Mouse (Mus musculus) liver, postnatal 0 days (tissue): ENCODE measurements at regions not wholly inside any gene's neighbourhood (a gene's known extent, or its start where the extent isn't known, plus 50 kb on each side); places are given as distances from the start of the nearest gene placed in this dataset.

Source experiments
- ATAC-seq: fragments of 200-750 bp; cut with Nextera tagmentation; 2 replicates; pipeline ENCODE4 v1.8.0; 2017; ENCODE audit warnings: mild to moderate bottlenecking, moderate library complexity
- DNase-seq: peaks from one replicate; pipeline ENCODE4 v3.0.0-alpha.2; 2016
- H3K27ac ChIP-seq: fragments of 300-500 bp; sonication (generic); 2 replicates; pipeline ENCODE4 v1.5.1; 2014; ENCODE audit warnings: antibody characterized with exemption, moderate library complexity, mild to moderate bottlenecking, low read depth
- H3K27me3 ChIP-seq: fragments of 300-500 bp; sonication (generic); 2 replicates; pipeline ENCODE4 v1.6.1; 2014; ENCODE audit warnings: low read length, control low read depth, mixed read lengths; ENCODE audit not compliant: insufficient read depth
- H3K36me3 ChIP-seq: fragments of 300-500 bp; sonication (generic); replicated peaks from 2 replicates; pipeline ENCODE4 v1.6.1; 2014; ENCODE audit warnings: mild to moderate bottlenecking, control low read depth, low read length, moderate library complexity, mixed read lengths; ENCODE audit not compliant: insufficient read depth
- H3K4me1 ChIP-seq: fragments of 300-500 bp; sonication (generic); 2 replicates; pipeline ENCODE4 v1.6.1; 2014; ENCODE audit warnings: antibody characterized with exemption, mild to moderate bottlenecking, control low read depth; ENCODE audit not compliant: insufficient read depth
- H3K4me2 ChIP-seq: fragments of 300-500 bp; sonication (generic); 2 replicates; pipeline ENCODE4 v1.6.1; 2014; ENCODE audit warnings: low read depth, mild to moderate bottlenecking, low read length, moderate library complexity, mixed read lengths
- H3K4me3 ChIP-seq: fragments of 300-500 bp; sonication (generic); 2 replicates; pipeline ENCODE4 v1.5.1; 2014; ENCODE audit warnings: low read depth, low read length
- H3K9ac ChIP-seq: fragments of 300-500 bp; sonication (generic); replicated peaks from 2 replicates; pipeline ENCODE4 v1.6.1; 2014; ENCODE audit warnings: mild to moderate bottlenecking, moderate library complexity
- H3K9me3 ChIP-seq: fragments of 300-500 bp; sonication (generic); 2 replicates; pipeline ENCODE4 v1.6.1; 2016; ENCODE audit warnings: mild to moderate bottlenecking, control low read depth, low read length, mixed read lengths
- CTCF ChIP-seq: sonication (generic); IDR thresholded peaks from 2 replicates; pipeline ENCODE4 v1.5.1; 2016; ENCODE audit warnings: antibody characterized with exemption, low read depth
- EP300 ChIP-seq: IDR thresholded peaks from 2 replicates; pipeline ENCODE4 v1.6.1; 2016; ENCODE audit warnings: antibody characterized with exemption, low read depth, mild to moderate bottlenecking
- WGBS: fragments of 180-500 bp; shearing (Covaris S2); extraction: QIAGEN DNeasy Blood & Tissue Kit; methylation state at CpG from one replicate; pipeline ENCODE4 v1.1.7; 2014; ENCODE audit not compliant: insufficient replicate concordance; 5-methylcytosine and 5-hydroxymethylcytosine counted together

DNA sequence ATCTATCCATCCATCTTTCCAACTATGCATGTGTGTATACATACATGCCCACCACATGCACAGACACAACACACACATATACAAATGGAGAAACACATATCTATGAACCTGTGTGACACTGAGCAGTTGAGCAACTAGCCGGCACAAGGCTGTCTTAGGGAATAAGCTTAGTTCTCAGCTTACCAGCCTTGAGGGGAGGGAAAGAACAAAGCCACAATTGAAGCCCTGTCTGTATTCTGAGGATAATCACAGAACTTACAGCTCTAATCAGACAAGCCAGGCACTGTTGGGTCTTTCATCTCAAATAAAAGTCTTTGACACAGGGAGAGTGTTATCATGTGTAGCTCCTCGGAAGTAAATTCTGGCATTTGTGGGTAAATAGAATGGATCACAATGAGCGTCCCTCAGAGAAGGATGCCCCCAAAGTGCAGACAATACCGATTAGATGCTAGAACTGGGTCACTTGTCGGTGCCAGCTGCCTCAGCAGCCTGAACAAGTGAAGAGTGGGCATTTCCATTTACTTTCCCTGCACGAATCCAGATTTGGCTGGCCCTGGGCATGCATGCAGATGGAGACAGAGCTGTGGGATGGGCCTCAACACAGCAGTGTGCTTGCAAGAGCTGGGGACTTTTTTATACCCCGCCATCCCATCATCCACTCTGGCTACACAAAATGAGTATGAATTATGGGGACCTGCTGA is 646.0 kb upstream of the Castor2 start:
- DNase-seq = no peak
- no peak overlapping the region for H3K4me3 ChIP-seq
- H3K27me3 ChIP-seq = no peaks in the 10 kb centered on the region
- no peak for ATAC-seq
- no peaks in the 10 kb centered on the region for H3K36me3 ChIP-seq
- H3K27ac ChIP-seq = no peak overlapping the region
- no peak overlapping the region for H3K9ac ChIP-seq
- H3K4me2 ChIP-seq = no peak overlapping the region
- 67% methylated on average over 7 of the region's 7 CpGs for WGBS
- no peaks in the 10 kb centered on the region for H3K4me1 ChIP-seq
- H3K9me3 ChIP-seq = no peaks in the 10 kb centered on the region
- TF ChIP-seq EP300 (no peak), CTCF (no peak)

GRCm38 (mm10) chr5:133449926-133450325 is 649.6 kb upstream of the Castor2 start:
- no peak for ATAC-seq

GRCm38 (mm10) chr5:133400826-133401225 is 698.7 kb upstream of the Castor2 start:
- no peaks in the 10 kb centered on the region for H3K36me3 ChIP-seq
- WGBS = 36% methylated on average over 1 of the region's 1 CpGs
- TF ChIP-seq CTCF (no peak), EP300 (no peak)
- no peaks in the 10 kb centered on the region for H3K27me3 ChIP-seq
- no peak overlapping the region for H3K27ac ChIP-seq
- H3K4me2 ChIP-seq = no peak overlapping the region
- H3K9ac ChIP-seq = no peak overlapping the region
- no peaks in the 10 kb centered on the region for H3K9me3 ChIP-seq
- no peaks in the 10 kb centered on the region for H3K4me1 ChIP-seq
- DNase-seq = no peak
- no peak for ATAC-seq
- no peak overlapping the region for H3K4me3 ChIP-seq

More at GRCm38 (mm10) chr5:133449926-133450325, 649.6 kb upstream of the Castor2 start:
- Histone ChIP-seq H3K27me3 (no peaks in the 10 kb centered on the region), H3K4me3 (no peak overlapping the region), H3K27ac (no peak overlapping the region), H3K36me3 (no peaks in the 10 kb centered on the region), H3K9ac (no peak overlapping the region), H3K4me1 (no peaks in the 10 kb centered on the region), H3K9me3 (no peaks in the 10 kb centered on the region), H3K4me2 (no peak overlapping the region)
- no peak for DNase-seq
- 75% methylated on average over 3 of the region's 3 CpGs for WGBS
- TF ChIP-seq EP300 (no peak), CTCF (no peak)

GRCm38 (mm10) chr5:133389896-133390295 is 709.6 kb upstream of the Castor2 start:
- H3K36me3 ChIP-seq = no peaks in the 10 kb centered on the region
- H3K4me1 ChIP-seq = no peaks in the 10 kb centered on the region
- TF ChIP-seq EP300 (no peak), CTCF (no peak)
- H3K9ac ChIP-seq = no peak overlapping the region
- H3K4me3 ChIP-seq = no peak overlapping the region
- DNase-seq (no peak), ATAC-seq (no peak)
- no peaks in the 10 kb centered on the region; the same call in 1 of the 2 replicates for H3K9me3 ChIP-seq
- no peak overlapping the region for H3K4me2 ChIP-seq
- 59% methylated on average over 4 of the region's 4 CpGs for WGBS
- H3K27me3 ChIP-seq = no peaks in the 10 kb centered on the region
- no peak overlapping the region for H3K27ac ChIP-seq

GRCm38 (mm10) chr5:133389023-133389840 is 710.3 kb upstream of the Castor2 start:
- Histone ChIP-seq H3K9ac (no peak overlapping the region), H3K4me3 (no peak overlapping the region), H3K4me2 (no peak overlapping the region), H3K9me3 (no peaks in the 10 kb centered on the region; the same call in 1 of the 2 replicates), H3K27me3 (no peaks in the 10 kb centered on the region), H3K36me3 (no peaks in the 10 kb centered on the region), H3K4me1 (no peaks in the 10 kb centered on the region), H3K27ac (no peak overlapping the region)
- 64% methylated on average over 6 of the region's 6 CpGs for WGBS
- DNase-seq (no peak), ATAC-seq (no peak)
- TF ChIP-seq EP300 (no peak), CTCF (no peak)

DNA sequence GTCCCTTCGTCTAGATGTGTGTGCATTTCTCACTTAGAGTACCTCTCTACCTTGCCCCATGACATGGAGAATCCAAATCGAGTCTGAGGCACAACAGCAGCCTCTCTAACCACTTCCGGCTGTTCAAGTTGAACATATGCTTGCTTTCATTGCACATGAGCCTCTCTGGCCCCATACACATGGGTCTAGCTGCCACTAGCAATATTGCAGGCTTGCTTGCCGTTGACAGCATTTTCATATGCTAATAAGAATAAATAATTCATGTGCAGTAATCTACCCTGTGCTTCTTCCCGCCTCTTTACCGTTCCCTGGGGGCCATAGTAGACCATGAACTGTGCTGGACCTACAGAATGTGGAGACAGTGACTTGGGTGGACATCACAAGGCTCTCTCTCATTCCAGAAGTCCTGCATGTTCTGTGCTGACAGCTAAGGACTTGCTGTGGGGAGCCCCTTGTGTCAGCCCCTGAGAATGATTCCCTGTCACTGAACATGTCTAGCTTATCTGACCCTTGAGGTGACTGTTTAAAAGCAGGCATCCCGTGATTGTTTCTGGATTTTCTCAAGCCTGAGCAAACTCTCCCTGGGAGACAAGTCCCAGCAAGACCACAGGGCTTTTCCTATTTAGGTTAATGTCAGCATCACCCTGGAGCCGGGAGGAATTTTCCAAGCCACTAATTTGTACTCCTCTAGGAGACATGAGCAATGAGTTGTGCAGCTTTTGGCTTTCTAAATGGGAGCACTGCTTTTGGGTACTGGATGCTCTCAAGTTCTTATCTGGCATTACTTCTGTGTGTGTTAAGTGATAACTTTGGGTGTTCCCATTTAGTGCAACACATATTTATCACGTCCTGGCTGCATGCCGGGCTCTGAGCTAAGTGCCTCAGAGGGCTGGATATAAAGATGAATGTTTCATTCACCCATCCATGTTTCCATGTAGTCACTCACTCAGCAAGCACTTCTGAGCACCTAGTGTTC is 713.8 kb upstream of the Castor2 start:
- Histone ChIP-seq H3K9ac (no peak overlapping the region), H3K36me3 (no peaks in the 10 kb centered on the region), H3K4me2 (no peak overlapping the region), H3K4me1 (no peaks in the 10 kb centered on the region), H3K4me3 (no peak overlapping the region), H3K27ac (no peak overlapping the region), H3K9me3 (no peaks in the 10 kb centered on the region; the same call in 1 of the 2 replicates), H3K27me3 (no peaks in the 10 kb centered on the region)
- WGBS = 61% methylated on average over 10 of the region's 10 CpGs
- DNase-seq (no peak), ATAC-seq (no peak)
- no peak for TF ChIP-seq CTCF
- no peak for TF ChIP-seq EP300
